Mouse (Mus musculus): ENCODE results near the gene Nfyb.

Gene Nfyb

GRCm38 (mm10) chr10:82763840-82764631 lies at the start of gene Nfyb:
TSS of gene Nfyb (minus strand) at chr10:82764144.
- DNase-seq (ENCODE audit: low read depth, low spot score) = peak; percentile 92

DNA sequence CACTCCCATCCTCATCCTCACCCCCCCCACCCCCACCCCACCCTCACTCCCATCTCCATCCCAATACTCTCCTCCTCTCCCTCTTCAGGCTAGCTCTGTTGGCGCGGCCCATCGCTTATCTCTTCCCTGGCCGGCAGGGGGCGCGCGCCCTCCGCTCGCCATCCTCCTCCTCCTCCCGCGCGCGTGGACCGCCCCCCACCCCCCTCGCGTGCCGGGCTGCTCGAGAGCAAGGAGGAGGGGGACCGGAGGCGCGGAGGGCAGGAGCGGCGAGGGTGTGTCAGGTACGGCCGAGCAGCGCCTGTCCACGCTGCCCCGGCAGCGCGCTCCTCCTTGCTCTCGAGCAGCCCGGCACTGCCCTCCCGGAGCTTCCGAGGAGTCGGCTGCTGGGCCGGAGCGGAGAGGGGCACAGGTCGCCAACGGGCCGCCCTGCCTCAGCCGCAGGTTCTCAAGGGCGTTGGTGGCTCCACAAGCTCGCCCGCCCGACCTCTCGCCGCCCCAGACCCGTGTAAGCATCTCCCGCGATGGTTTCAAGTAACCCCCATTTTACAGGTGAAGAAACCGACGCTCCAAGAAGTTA lies 48.0 kb upstream of the Nfyb start:
- DNase-seq (ENCODE audit: low read depth, low spot score) = peak; percentile 45

- DNase-seq (ENCODE audit: low read depth, low spot score) = no peak
Observed at GRCm38 (mm10) chr10:82809352-82809751, 45.4 kb upstream of the Nfyb start.

- DNase-seq (ENCODE audit: low read depth, low spot score) = no peak
Observed at GRCm38 (mm10) chr10:82808891-82809290, 44.9 kb upstream of the Nfyb start.

DNA sequence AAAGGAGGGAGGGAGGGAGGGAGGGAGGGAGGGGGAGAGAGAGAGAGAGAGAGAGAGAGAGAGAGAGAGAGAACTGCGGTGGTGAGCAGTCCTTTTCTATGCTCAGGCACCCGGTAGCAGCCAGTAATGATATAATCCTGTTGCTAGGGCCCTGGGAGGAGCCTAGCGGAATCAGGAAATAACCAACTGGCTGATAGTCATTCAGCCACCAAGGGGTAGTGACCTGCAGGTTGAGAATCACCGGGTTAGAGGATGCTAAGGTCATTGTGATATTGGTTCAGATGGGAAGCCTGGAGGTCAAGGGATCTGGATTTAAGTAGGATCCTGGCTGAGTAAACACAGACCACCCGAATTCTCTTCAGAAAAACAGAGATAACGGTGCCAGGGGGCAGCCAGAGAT lies 44.2 kb upstream of the Nfyb start:
- DNase-seq (ENCODE audit: low read depth, low spot score) = no peak

DNA sequence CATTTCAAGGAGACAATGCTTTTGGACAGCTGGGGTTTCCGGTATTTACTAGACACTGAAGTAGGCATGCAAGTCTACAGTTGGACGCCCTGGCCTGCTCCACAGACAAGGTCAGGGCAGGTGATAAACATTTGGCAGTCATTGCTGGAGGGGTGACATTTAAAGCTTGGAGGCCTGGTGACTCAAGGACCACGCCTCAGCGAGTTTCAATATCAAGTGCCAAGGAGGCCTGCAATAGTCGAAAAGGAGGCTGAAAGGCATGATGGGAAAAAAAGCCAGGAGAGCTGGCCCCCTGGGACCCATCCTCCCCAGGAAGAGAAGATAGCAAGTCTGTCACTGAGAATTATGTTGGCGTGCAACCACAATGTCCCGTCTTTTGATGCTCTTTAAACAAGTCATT lies 43.3 kb upstream of the Nfyb start:
- no peak for DNase-seq (ENCODE audit: low read depth, low spot score)

DNA sequence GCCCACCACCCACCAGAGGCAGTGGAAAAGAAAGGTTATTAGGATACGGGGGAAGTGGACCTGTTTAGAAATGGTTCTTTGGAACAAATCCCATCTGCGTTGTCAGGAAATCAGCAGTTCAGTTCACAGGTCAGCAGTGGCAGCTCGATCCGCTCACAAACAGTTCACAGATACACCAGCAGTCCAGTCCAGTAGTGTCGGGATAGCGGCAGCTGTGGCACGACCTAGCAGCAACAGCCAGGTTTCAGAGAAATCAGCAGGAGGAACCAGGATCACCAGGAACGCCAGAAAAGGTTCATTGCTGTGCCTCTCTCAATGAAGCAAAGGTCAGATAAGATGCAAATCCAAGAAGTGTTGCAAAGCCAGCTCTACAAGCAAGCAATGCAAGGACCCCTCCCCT lies 42.5 kb upstream of the Nfyb start:
- DNase-seq (ENCODE audit: low read depth, low spot score) = no peak

DNA sequence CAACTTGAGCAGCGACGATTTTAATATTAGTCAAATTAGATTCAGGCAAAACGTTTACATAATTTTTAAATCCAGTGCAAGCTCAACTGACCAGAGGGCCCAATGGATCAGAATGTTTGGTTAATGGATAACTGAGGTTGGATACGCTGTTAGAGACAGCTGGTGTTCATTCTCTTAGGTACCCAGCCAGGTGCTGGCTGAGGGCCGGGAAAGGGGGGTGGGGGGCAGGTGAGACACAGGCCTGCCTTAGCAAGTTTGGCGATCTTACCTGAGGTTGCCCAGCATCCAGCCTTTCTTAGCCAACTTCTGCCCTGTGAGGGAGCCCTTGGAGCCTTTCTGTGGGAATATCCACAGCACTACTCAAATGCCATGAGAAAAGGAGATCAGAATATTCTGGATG lies 41.2 kb upstream of the Nfyb start:
- DNase-seq (ENCODE audit: low read depth, low spot score) = no peak

GRCm38 (mm10) chr10:82804396-82804795 lies 40.5 kb upstream of the Nfyb start:
- DNase-seq (ENCODE audit: low read depth, low spot score) = no peak

DNA sequence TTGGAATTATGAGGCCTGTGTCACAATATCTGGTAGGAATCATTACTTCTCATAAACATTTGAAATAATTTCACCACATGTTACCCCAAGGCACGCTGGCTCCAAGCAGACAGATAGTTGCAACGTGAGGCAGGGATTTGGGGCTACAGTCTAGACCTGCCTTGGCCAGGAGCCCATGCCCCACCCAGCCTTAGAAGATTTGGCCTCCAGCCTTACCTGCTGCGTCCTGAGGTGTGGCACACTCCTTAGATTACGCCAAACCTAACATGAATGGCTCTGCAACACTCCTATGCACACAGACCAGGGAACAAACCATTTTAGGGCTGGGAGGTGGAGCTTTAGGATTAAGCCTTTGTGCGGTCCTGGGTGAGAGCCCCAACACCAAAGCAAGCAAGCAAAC lies 36.1 kb upstream of the Nfyb start:
- no peak for DNase-seq (ENCODE audit: low read depth, low spot score)

GRCm38 (mm10) chr10:82798312-82798933 lies 34.5 kb upstream of the Nfyb start:
- no peak for DNase-seq (ENCODE audit: low read depth, low spot score)

- no peak for DNase-seq (ENCODE audit: low read depth, low spot score)
Observed at GRCm38 (mm10) chr10:82797119-82797491, 33.2 kb upstream of the Nfyb start.

- DNase-seq (ENCODE audit: low read depth, low spot score) = no peak
Observed at GRCm38 (mm10) chr10:82796471-82797118, 32.7 kb upstream of the Nfyb start.

DNA sequence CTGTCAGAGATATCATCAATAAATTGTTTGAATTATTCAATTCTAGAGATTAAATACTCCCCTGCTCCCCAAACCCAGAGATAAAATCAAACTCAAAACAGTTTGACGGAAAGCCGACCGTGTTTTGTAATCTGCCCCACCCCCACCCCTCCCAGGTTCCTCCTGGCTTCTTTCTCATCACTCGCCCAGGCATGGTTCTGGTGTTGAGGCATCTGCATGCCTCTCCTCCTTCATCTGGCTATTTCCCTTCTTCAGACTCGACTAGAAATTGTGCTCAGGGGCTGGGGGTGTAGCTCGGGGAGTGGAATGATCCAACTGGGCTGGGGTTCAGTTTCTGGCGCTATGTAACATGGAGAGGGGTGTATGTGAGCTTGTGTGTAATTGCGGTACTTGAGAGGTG lies 31.8 kb upstream of the Nfyb start:
- DNase-seq (ENCODE audit: low read depth, low spot score) = no peak

DNA sequence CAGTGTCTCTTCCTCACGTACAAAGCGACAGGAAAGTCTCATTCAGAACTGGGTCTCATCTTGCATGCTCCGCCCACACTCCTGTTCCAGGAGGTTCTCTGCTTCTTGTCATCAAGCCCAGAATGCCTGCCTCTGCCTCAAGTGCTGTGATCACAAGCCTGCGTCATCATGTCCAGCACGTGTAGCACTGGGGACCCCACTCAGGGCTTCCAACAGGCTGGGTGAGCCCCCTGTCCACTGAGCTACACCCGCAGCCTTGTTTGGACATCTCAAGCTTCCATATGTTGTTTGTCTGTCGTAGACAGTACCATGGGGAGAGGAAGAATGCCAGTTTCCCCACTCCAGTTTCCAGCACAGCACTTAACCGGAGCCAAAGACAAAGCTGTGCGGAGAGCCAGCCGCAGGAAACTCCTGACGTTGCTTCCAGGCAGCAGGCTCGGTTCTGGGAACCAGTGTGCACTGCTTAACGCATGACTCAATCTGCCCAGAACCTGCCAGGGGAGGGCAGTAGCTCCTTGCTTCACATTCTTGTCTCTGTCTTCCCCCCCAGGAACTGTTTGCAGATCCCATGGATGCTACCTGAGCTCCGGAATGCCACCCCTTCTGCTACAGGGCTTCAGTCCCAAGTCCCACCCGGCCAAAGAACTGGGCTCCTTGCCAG lies 31.3 kb upstream of the Nfyb start:
- no peak for DNase-seq (ENCODE audit: low read depth, low spot score)

- no peak for DNase-seq (ENCODE audit: low read depth, low spot score)
Observed at GRCm38 (mm10) chr10:82792311-82792710, 28.4 kb upstream of the Nfyb start.

- DNase-seq (ENCODE audit: low read depth, low spot score) = no peak
Observed at GRCm38 (mm10) chr10:82791713-82792112, 27.8 kb upstream of the Nfyb start.

- DNase-seq (ENCODE audit: low read depth, low spot score) = no peak
Observed at GRCm38 (mm10) chr10:82790504-82790903, 26.6 kb upstream of the Nfyb start.

- DNase-seq (ENCODE audit: low read depth, low spot score) = no peak
Observed at GRCm38 (mm10) chr10:82789181-82789580, 25.2 kb upstream of the Nfyb start.

GRCm38 (mm10) chr10:82782472-82782871 lies 18.5 kb upstream of the Nfyb start:
- DNase-seq (ENCODE audit: low read depth, low spot score) = no peak

DNA sequence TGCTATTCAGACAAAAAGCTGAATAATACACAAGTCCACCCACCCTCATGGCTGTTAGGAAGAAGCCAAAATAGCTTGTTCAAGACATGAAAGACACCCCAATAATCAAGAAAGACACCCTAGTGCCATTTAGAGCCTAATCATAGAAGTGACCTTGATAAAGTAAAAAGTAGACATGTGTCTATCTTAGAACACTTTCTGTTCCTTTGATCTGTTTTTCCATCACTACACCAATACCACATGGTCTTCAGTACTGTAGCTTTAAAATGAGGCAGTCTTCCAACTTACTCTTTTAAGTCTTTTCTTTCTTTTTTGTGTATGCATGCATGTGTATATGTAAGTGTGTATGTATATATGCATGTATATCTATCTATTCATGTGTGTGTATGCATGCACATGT lies 16.9 kb upstream of the Nfyb start:
- no peak for DNase-seq (ENCODE audit: low read depth, low spot score)

DNA sequence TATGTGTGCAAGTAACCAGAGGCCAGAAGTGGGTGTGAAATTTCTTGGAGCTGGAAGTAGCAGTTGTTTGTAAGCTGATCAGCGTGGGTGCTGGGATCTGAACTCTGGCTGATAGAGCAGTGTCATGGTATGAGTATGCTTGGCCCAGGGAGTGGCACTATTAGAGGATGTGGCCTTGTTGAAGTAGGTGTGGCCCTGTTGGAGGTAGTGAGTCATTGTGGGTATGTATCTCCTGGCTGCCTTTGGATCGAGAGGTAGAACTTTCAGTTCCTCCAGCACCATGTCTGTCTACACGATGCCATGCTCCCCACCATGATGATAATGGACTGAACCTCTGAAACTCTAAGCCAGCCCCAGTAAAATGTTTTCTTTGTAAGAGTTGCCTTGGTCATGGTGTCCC lies 16.4 kb upstream of the Nfyb start:
- DNase-seq (ENCODE audit: low read depth, low spot score) = no peak
